Mouse (Mus musculus) lung, adult 10 weeks (tissue): ENCODE data around the gene Dapl1. TPM values are rescaled to one million over a fixed set of nuclear protein-coding genes. Genes with fewer than 3 reads are reported as not detected.

Experiments
- polyA plus RNA-seq: library from polyadenylated mRNA; stranded (reverse); fragments of 350-450 nt; fragmentation: Illumina TruSeq; extraction: RNeasy Lipid Tissue Mini Kit (QIAGEN cat#74804); gene quantifications from one replicate; pipeline ENCODE4 v1.2.3, GENCODE M21; 2014; ENCODE audit warnings: low read depth, low replicate concordance; ENCODE audit not compliant: insufficient read depth

The Dapl1 gene
- polyA plus RNA-seq: 6.1 TPM

GRCm38 (mm10) chr2:59484438-59484837 lies at the start of gene Dapl1:
Dapl1 (plus strand) TSS chr2:59484653.

Other genes starting within 250 kb of the Dapl1 start
- gene Tanc1, start 127.4 kb downstream of the Dapl1 start, polyA plus RNA-seq: 18.0 TPM